Mouse (Mus musculus) large intestine, adult 2 months (tissue): Measurements from ENCODE around the gene Crygn. TPM values are rescaled to one million over a fixed set of nuclear protein-coding genes. Genes with fewer than 3 reads are reported as not detected.

Experiments
- DNase-seq: peaks from one replicate; pipeline ENCODE4 v3.0.0-alpha.2; 2012; ENCODE audit warnings: low read depth, low spot score
- whole genome bisulfite sequencing: fragments of 180-500 bp; shearing (Covaris S2); methylation state at CpG from one replicate; pipeline ENCODE4 v1.1.7; 2018; 5-methylcytosine and 5-hydroxymethylcytosine counted together
- polyA plus RNA-seq: library from polyadenylated mRNA; depleted of rRNA; stranded (reverse); fragments of >200 nt; gene quantifications from 2 replicates; pipeline ENCODE4 v1.2.3, GENCODE M21; 2012; rRNA removed

Gene Crygn
- polyA plus RNA-seq, 1 experiment, result 0.11 TPM

- no peak for DNase-seq
- WGBS, result 82% methylated on average over 3 of the region's 3 CpGs
Measured at GRCm38 (mm10) chr5:24719852-24720251, 38.0 kb downstream of the Crygn start.

GRCm38 (mm10) chr5:24718076-24718475 is 39.7 kb downstream of the Crygn start:
- WGBS, result 92% methylated on average over 6 of the region's 6 CpGs
- no peak for DNase-seq

GRCm38 (mm10) chr5:24713987-24714386 is 43.8 kb downstream of the Crygn start:
- WGBS, result 75% methylated on average over 6 of the region's 6 CpGs
- no peak for DNase-seq

GRCm38 (mm10) chr5:24713199-24713598 is 44.6 kb downstream of the Crygn start:
- WGBS, result 55% methylated on average over 2 of the region's 2 CpGs
- no peak for DNase-seq

- no peak for DNase-seq
- 95% methylated on average over 6 of the region's 6 CpGs for WGBS
Measured at GRCm38 (mm10) chr5:24711615-24712014, 46.2 kb downstream of the Crygn start.

- no peak for DNase-seq
- WGBS, result 77% methylated on average over 2 of the region's 2 CpGs
Measured at GRCm38 (mm10) chr5:24709962-24710361, 47.8 kb downstream of the Crygn start.

GRCm38 (mm10) chr5:24704615-24705014 is 53.2 kb downstream of the Crygn start:
- WGBS, result 86% methylated on average over 8 of the region's 8 CpGs
- DNase-seq, result no peak

- no peak for DNase-seq
- WGBS, result 83% methylated on average over 3 of the region's 3 CpGs
Measured at GRCm38 (mm10) chr5:24701271-24701670, 56.5 kb downstream of the Crygn start.

Other genes starting within 250 kb of the Crygn start
- gene Gbx1, start 230.8 kb downstream of the Crygn start, polyA plus RNA-seq, result 0.02 TPM in 1 of 2 replicates, not detected in the other
- gene Asb10, start 217.0 kb downstream of the Crygn start, polyA plus RNA-seq, result 0.14 and 0.20 TPM in 2 replicates
- gene 4931409K22Rik, start 201.2 kb downstream of the Crygn start, polyA plus RNA-seq, result not detected in 2 replicates
- 33.9 and 36.5 TPM in 2 replicates for gene Abcf2, start 180.5 kb downstream of the Crygn start, polyA plus RNA-seq
- gene Chpf2, start 171.3 kb downstream of the Crygn start, polyA plus RNA-seq, result 13.5 and 17.4 TPM in 2 replicates
- gene Smarcd3, start 133.6 kb downstream of the Crygn start, polyA plus RNA-seq, result 9.3 and 10.0 TPM in 2 replicates
- gene Nub1, start 72.5 kb downstream of the Crygn start, polyA plus RNA-seq, result 27.5 and 36.4 TPM in 2 replicates
- 0.62 and 1.3 TPM in 2 replicates for gene Wdr86, start 27.3 kb downstream of the Crygn start, polyA plus RNA-seq
- 15.0 and 15.3 TPM in 2 replicates for gene Rheb, start 84.6 kb upstream of the Crygn start, polyA plus RNA-seq